Mouse (Mus musculus) stomach, postnatal 0 days (tissue): ENCODE measurements around the gene Atpaf1. TPM values are rescaled to one million over a fixed set of nuclear protein-coding genes. Genes with fewer than 3 reads are reported as not detected.

Experiments used
- ATAC-seq: fragments of 200-750 bp; cut with Nextera tagmentation; 2 replicates; pipeline ENCODE4 v1.8.0; 2017; ENCODE audit not compliant: low FRiP score, low TSS enrichment
- DNase-seq: peaks from one replicate; pipeline ENCODE4 v3.0.0-alpha.2; 2016; ENCODE audit warnings: low spot score
- H3K27ac ChIP-seq: fragments of 300-500 bp; sonication (generic); replicated peaks from 2 replicates; pipeline ENCODE4 v1.5.1; 2014; ENCODE audit warnings: mild to moderate bottlenecking, control low read depth
- H3K27me3 ChIP-seq: fragments of 300-500 bp; sonication (generic); 2 replicates; pipeline ENCODE4 v1.6.1; 2014; ENCODE audit warnings: low read length; ENCODE audit not compliant: control insufficient read depth, insufficient read depth
- H3K36me3 ChIP-seq: fragments of 300-500 bp; sonication (generic); 2 replicates; pipeline ENCODE4 v1.6.1; 2014; ENCODE audit warnings: low read length, mixed read lengths; ENCODE audit not compliant: control insufficient read depth, insufficient read depth
- H3K4me1 ChIP-seq: fragments of 300-500 bp; sonication (generic); replicated peaks from 2 replicates; pipeline ENCODE4 v1.6.1; 2014; ENCODE audit warnings: antibody characterized with exemption; ENCODE audit not compliant: control insufficient read depth, insufficient read depth
- H3K4me2 ChIP-seq: fragments of 300-500 bp; sonication (generic); replicated peaks from 2 replicates; pipeline ENCODE4 v1.6.1; 2014; ENCODE audit warnings: low read depth, mild to moderate bottlenecking, control low read depth, moderate library complexity
- H3K4me3 ChIP-seq: fragments of 300-500 bp; sonication (generic); 2 replicates; pipeline ENCODE4 v1.5.1; 2014; ENCODE audit warnings: low read depth, low read length, control low read depth
- H3K9ac ChIP-seq: fragments of 300-500 bp; sonication (generic); 2 replicates; pipeline ENCODE4 v1.6.1; 2014; ENCODE audit warnings: mild to moderate bottlenecking, low read length, control low read depth, mixed read lengths
- H3K9me3 ChIP-seq: fragments of 300-500 bp; sonication (generic); 2 replicates; pipeline ENCODE4 v1.6.1; 2016; ENCODE audit warnings: low read length; ENCODE audit not compliant: control insufficient read depth
- CTCF ChIP-seq: IDR thresholded peaks from 2 replicates; pipeline ENCODE4 v1.5.1; 2016; ENCODE audit warnings: antibody characterized with exemption, low read depth, mild to moderate bottlenecking, moderate library complexity
- EP300 ChIP-seq: optimal IDR thresholded peaks from 2 replicates; pipeline ENCODE3; 2016; ENCODE audit warnings: antibody characterized with exemption
- WGBS: fragments of 180-500 bp; shearing (Covaris S2); extraction: QIAGEN DNeasy Blood & Tissue Kit; methylation state at CpG from one replicate; pipeline ENCODE4 v1.1.7; 2014; 5-methylcytosine and 5-hydroxymethylcytosine counted together
- polyA plus RNA-seq: library from polyadenylated mRNA; unstranded; fragments of >200 nt; fragmentation: Nextera tagmentation; extraction: Ambion mirVana; gene quantifications from 2 replicates; pipeline ENCODE4 v1.2.1, GENCODE M21; 2015

The Atpaf1 gene
- polyA plus RNA-seq, 1 experiment from 2014 or later, result 30.6 TPM

DNA sequence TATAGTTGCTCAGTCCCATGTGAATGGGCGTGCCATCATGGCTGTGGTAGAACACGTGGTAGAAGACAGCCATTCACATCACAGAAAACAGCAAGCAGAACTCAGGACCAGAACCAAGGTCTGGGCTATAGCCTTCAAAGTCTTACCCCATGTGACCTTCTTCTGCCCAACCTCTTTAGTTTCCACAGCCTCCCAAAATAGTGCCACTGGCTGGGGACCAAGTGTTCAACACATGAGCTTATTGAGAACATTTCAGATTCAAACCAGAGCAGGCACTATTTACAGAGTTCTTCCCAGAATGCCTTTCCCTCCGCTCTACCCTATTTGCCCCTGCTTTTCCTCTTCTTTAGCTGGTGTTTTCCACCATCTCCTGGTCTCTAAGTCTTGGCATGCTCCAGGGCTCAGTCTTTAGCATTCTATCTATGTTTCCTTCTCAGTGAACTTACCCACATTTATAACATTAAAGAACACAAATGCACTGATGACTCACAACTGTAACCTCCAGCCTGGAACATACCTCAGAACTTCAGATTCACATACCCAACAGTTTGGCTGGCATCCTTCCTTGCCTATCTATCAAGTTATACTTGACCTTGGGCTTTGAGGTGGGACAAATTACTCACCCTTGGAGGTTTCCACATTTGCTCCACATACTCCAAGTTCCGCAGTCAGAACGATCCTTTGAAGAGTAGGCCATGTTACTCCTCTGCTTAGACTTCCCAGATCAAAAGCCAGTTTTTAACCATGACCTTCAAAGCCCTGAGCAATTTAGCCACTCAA, 2.4 kb upstream of the Atpaf1 start:
- 87% methylated on average over 5 of the region's 5 CpGs for WGBS
- Histone ChIP-seq H3K4me2 (no peak overlapping the region), H3K4me1 (no peaks in the 10 kb centered on the region), H3K9ac (no peak overlapping the region), H3K27me3 (no peaks in the 10 kb centered on the region), H3K9me3 (no peaks in the 10 kb centered on the region), H3K4me3 (no peak overlapping the region), H3K27ac (no peak overlapping the region), H3K36me3 (no peaks in the 10 kb centered on the region)
- DNase-seq (no peak), ATAC-seq (no peak)
- TF ChIP-seq EP300 (no peak), CTCF (no peak)

DNA sequence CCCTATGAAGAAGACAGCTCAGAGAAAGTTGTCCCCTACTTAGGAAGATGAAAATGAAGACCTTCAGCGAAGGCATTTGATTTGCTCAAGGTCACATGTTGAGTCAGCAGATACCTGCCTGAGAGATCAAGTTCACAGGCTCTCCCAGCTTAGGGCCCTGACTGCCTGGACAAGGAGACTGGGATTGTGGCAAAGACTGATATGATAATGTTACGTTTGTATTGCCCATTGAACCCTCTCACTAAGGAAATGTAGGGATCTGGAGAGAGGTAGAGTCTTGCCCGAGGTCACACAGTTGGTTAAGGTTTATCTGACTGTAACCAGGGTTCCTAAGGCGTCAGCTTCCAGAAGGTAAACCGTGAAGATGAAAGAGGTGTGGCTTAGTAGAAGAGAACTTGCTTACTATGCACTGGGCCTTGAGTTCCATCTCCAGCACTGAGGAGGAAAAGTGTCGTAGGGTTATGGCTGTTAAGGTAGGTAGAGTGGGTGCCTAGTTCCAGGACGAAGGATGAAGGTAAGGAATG, 961 bp downstream of the Atpaf1 start:
- H3K9ac ChIP-seq, result peak overlapping the region; percentile 79
- TF ChIP-seq CTCF, result no peak
- no peak for TF ChIP-seq EP300
- no peaks in the 10 kb centered on the region for H3K27me3 ChIP-seq
- no peak for DNase-seq
- no peak overlapping the region; the same call in 1 of the 2 replicates for H3K27ac ChIP-seq
- no peaks in the 10 kb centered on the region for H3K9me3 ChIP-seq
- no peaks in the 10 kb centered on the region for H3K4me1 ChIP-seq
- 0 out of 2 replicates have a peak, but pooled peaks cover 2% of the 10 kb centered on the region for H3K36me3 ChIP-seq
- ATAC-seq, result no peak
- 36% methylated on average over 7 of the region's 7 CpGs for WGBS
- peak overlapping the region; percentile 75 for H3K4me3 ChIP-seq
- peak overlapping the region; percentile 67 for H3K4me2 ChIP-seq

DNA sequence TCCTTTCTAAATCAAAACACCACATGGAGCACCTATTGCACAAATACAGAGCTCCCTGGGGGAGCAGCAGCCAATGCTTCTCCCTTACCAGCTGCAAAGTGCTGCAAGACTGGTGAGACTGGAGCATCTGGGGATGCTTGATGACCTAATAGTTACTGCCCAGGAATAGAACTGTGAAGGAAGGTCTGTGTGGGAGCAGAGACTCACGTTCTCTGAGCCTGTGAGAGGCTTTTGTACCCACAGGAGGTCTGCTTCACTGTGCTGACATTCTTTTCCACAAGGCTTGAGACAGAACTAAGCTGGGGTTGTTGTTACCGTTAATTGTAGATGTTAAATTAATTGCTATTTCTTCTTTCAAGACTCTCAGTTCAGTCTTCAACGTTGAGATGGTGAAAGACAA, 6.3 kb downstream of the Atpaf1 start:
- Histone ChIP-seq H3K27me3 (no peaks in the 10 kb centered on the region), H3K4me1 (no peaks in the 10 kb centered on the region), H3K4me3 (no peak overlapping the region), H3K27ac (no peak overlapping the region), H3K4me2 (no peak overlapping the region), H3K36me3 (peaks cover 5% of the 10 kb centered on the region; the same call in 1 of the 2 replicates), H3K9ac (no peak overlapping the region), H3K9me3 (no peaks in the 10 kb centered on the region)
- no peak for DNase-seq
- no peak for TF ChIP-seq CTCF
- no peak for TF ChIP-seq EP300
- WGBS, result 75% methylated on average over 3 of the region's 3 CpGs
- no peak for ATAC-seq

DNA sequence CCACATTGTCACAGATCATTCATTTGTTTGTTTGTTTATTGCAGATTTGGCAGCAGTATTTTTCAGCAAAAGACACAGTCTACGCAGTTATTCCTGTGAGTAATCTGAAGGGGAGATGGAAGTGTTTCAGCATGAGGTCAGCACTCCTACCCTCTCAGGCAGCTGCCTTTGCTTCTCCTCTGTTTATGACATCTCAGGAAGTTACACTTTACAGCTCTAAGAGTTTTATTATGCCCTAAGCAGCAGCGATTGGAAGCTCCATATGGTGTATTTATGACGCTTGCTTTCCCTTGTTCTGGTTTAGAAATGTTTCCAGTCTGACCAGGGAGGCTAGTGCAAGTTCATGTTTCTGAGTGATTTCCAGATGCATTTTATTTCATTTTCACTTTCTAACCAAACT, 10.7 kb downstream of the Atpaf1 start:
- Histone ChIP-seq H3K36me3 (peaks cover 9% of the 10 kb centered on the region), H3K4me1 (no peaks in the 10 kb centered on the region), H3K27ac (no peak overlapping the region), H3K9ac (no peak overlapping the region), H3K4me2 (no peak overlapping the region), H3K4me3 (no peak overlapping the region), H3K27me3 (no peaks in the 10 kb centered on the region), H3K9me3 (no peaks in the 10 kb centered on the region)
- WGBS, result 69% methylated on average over 3 of the region's 3 CpGs
- DNase-seq, result no peak
- ATAC-seq, result no peak
- no peak for TF ChIP-seq EP300
- no peak for TF ChIP-seq CTCF

DNA sequence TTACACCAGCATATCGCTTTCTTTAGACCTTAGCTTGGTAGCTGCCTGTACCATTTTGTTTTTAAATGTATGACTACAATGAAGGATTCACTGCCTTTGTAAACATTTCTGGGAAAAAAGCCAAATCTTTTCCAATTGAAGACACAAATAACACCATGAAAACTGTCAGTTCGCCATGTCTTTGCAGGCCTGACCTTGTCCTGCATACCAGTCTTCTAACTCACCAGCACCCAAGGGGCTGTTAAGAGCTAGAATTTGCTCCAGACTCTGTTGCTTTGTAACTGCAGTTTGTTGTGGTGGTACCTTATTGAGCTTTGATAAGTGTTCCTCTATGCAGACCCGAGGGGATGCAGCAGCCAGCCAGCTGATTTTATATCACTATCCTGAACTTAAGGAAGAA, 15.4 kb downstream of the Atpaf1 start:
- TF ChIP-seq EP300 (no peak), CTCF (no peak)
- Histone ChIP-seq H3K4me3 (no peak overlapping the region), H3K27ac (no peak overlapping the region), H3K4me1 (no peaks in the 10 kb centered on the region), H3K36me3 (peaks cover 7% of the 10 kb centered on the region), H3K4me2 (no peak overlapping the region), H3K9me3 (no peaks in the 10 kb centered on the region), H3K9ac (no peak overlapping the region), H3K27me3 (no peaks in the 10 kb centered on the region)
- ATAC-seq, result no peak
- WGBS, result 66% methylated on average over 3 of the region's 3 CpGs
- DNase-seq, result no peak

DNA sequence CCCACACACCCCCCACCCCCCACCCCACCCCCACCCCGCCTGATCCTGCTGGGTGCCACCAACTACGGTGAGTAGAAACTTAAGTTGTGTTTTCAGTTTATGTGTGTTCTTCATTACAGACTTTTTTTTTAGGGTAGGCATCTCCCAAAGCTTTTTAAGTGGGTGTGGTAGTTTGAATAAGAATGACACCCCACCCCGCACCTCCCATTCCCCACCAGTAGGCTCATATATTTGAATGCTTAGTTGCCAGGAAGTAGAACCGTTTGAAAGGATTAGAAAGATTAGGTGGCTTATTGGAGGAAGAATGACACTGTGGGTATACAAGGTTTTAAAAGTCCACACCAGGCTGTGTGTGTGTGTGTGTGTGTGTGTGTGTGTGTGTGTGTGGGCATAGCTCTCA, 27.7 kb downstream of the Atpaf1 start:
- H3K9me3 ChIP-seq, result no peaks in the 10 kb centered on the region
- H3K27me3 ChIP-seq, result no peaks in the 10 kb centered on the region
- H3K4me3 ChIP-seq, result no peak overlapping the region
- peaks cover 6% of the 10 kb centered on the region for H3K36me3 ChIP-seq
- H3K9ac ChIP-seq, result no peak overlapping the region
- DNase-seq, result no peak
- no peak for ATAC-seq
- whole genome bisulfite sequencing, result 75% methylated on average over 4 of the region's 4 CpGs
- no peak overlapping the region for H3K4me2 ChIP-seq
- TF ChIP-seq CTCF (no peak), EP300 (no peak)
- no peak overlapping the region for H3K27ac ChIP-seq
- no peaks in the 10 kb centered on the region for H3K4me1 ChIP-seq
